Mouse (Mus musculus): ENCODE measurements at regions not wholly inside any gene's neighbourhood (a gene's known extent, or its start where the extent isn't known, plus 50 kb on each side); places are given as distances from the start of the nearest gene placed in this dataset.
"Not testable (repeated sequence)": the region's sequence is repeated elsewhere in the genome, so short reads cannot be mapped to it uniquely, and the experiment has no call there.

- H3K4me1 ChIP-seq (replicated peaks): no peaks in the 10 kb centered on the region
- no peak overlapping the region for H3K4me3 ChIP-seq (replicated peaks)
- 67% methylated on average over 1 of the region's 1 CpGs for WGBS
- H3K27ac ChIP-seq: no peak overlapping the region
- no peak overlapping the region for H3K4me2 ChIP-seq
- 0 out of 2 replicates have a peak, but pooled peaks cover 3% of the 10 kb centered on the region for H3K27me3 ChIP-seq
- no peaks in the 10 kb centered on the region for H3K36me3 ChIP-seq
- H3K9ac ChIP-seq (replicated peaks): no peak overlapping the region
- no peaks in the 10 kb centered on the region for H3K9me3 ChIP-seq
- no peak for ATAC-seq (ENCODE audit: insufficient number of reproducible peaks, insufficient read depth, low FRiP score, low TSS enrichment, low read depth)
These were observed 138.8 kb downstream of the Zxdb start for GRCm38 (mm10) chrX:94863123-94863522.

GRCm38 (mm10) chrX:94865531-94866502, 141.4 kb downstream of the Zxdb start:
- no peaks in the 10 kb centered on the region for H3K9me3 ChIP-seq
- H3K27me3 ChIP-seq: 0 out of 2 replicates have a peak, but pooled peaks cover 3% of the 10 kb centered on the region
- H3K27ac ChIP-seq: no peak overlapping the region
- no peaks in the 10 kb centered on the region for H3K36me3 ChIP-seq
- ATAC-seq (ENCODE audit: insufficient number of reproducible peaks, insufficient read depth, low FRiP score, low TSS enrichment, low read depth): peak; percentile 99
- peak overlapping the region; percentile 39 for H3K4me3 ChIP-seq (replicated peaks)
- no peak overlapping the region for H3K9ac ChIP-seq (replicated peaks)
- WGBS: 22% methylated on average over 16 of the region's 18 CpGs
- H3K4me2 ChIP-seq: peak overlapping the region; percentile 64
- no peaks in the 10 kb centered on the region for H3K4me1 ChIP-seq (replicated peaks)

- not testable (repeated sequence) for H3K27me3 ChIP-seq; H3K4me3 ChIP-seq (replicated peaks); H3K36me3 ChIP-seq; H3K4me2 ChIP-seq; H3K4me1 ChIP-seq (replicated peaks); ATAC-seq (ENCODE audit: insufficient number of reproducible peaks, insufficient read depth, low FRiP score, low TSS enrichment, low read depth); H3K9ac ChIP-seq (replicated peaks); H3K27ac ChIP-seq; H3K9me3 ChIP-seq
- 94% methylated on average over 2 of the region's 2 CpGs for WGBS
These were observed 142.9 kb downstream of the Spin4 start for GRCm38 (mm10) chrX:94883547-94883946.
